Mouse (Mus musculus): ENCODE results near the gene Ndrg2. TPM values are rescaled to one million over a fixed set of nuclear protein-coding genes. Genes with fewer than 3 reads are reported as not detected.

Gene Ndrg2
- polyA plus RNA-seq, 1 experiment = 712 TPM

DNA sequence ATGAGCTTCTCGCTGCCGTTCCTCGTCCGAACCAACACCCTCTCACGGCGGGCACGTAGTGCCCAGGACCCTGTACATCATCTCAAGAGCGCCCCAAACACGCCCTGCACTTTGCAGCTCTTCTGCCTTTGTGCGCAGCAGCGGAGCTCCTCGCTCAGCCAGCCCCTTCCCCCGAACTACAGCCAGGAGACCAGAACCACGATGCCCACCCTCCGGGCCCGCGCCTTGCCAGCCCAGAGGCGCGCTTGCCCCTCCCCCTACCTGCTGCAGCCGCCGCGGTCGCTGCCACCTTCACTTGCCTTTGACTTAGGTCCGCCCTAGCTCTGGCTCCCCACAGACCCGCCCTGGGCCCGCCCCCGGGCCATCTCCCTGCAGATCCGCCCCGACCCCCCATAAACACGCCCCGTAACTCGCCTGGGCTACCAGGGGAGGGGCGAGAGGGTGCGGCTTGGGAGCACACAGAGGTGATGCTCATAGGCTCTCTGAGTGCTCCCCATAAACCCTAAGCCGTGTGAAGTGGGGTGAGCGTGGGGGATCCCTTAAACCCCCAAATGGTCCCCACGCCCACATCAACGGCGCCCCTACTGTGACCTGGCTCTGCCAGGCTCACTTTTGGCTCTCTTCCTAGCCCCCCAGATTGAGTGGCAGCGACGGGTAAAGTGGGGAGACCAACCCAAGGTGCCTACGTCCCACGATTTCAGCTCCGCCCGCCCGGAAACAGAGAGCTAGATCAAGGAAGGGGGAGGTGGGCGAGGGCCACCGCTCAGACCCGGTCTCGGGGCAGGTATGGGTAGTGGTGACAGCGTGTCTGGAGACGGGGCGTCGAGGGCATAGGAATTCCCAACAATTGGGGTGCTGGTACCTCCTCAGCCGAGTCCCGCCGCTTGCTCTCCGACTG, 647 bp downstream of the Ndrg2 start:
- DNase-seq (ENCODE audit: extremely low spot score in 1 of 2, low spot score in 1 of 2) = peak; percentile 38 to 65

DNA sequence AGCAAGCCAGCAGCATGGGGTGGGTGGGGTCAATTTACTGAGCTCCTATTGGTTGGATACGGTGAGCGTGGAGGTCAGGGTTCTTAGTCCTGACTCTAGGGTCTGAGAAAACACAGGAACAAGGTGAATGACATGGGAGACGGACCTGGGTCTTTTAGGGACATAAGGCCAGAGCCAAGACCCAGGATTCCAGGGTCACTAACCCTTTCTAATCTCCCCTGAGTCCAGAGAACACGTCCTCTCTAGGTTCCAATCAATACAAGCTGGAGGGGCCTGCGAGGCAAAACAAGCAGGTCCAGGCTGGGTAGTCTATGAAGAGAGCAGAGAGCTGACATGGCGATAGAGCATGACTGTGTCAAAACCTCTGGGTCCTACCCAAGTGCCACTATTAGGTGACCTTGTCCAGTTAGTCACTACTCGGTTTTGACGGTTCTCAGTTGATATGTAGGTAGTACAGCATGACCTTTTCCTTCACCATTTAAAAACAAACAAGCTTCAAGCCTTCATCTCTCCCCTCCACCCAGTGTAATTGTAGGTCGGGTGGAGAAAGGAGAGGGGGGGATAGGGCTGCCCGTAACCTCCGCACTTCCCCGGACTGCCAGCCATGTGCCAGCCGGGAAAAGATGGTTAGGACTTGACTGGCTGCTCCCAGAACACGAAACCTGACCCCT, 1.4 kb downstream of the Ndrg2 start:
- DNase-seq (ENCODE audit: extremely low spot score in 1 of 2, low spot score in 1 of 2) = no peak

DNA sequence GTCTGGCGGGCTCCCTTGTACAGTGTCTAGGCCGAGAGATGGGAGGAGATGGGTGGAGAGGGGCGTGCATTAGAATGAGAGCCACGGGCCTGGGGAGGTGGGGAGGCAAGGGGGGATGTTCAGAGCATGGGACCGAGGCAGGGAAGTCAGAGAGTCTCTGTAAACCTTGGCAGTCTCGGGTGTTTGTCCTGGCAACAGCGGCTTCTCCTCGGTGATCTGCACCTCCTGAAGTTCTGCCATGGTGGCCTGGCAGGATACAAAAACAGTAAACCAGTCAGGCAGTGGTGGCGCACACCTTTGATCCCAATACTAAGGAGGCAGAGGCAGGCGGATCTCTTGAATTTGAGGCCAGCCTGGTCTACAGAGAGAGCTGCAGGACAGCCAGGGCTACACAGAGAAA, 2.7 kb downstream of the Ndrg2 start:
- DNase-seq (ENCODE audit: extremely low spot score in 1 of 2, low spot score in 1 of 2) = no peak

DNA sequence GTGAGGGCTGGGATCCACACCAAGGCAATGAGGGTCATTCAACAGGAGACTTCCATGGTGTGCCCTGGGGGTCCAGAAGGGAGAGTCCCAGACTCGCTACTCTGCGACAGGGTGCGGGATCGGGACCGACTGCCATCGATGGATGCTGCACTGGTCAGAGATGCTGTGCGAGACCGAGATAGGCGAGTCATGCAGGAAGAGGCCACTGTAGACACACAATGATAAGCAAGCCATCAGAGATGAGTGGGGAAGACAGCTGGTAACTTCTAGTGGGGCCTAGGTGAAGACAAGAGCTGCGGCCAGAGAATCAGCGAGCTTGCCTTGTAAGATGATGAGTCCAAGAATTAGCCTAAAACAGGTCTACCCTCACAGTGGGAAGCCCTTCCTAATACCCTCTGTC, 7.9 kb downstream of the Ndrg2 start:
- DNase-seq (ENCODE audit: extremely low spot score in 1 of 2, low spot score in 1 of 2) = no peak

GRCm38 (mm10) chr14:51904706-51905105, 9.3 kb downstream of the Ndrg2 start:
- DNase-seq (ENCODE audit: extremely low spot score in 1 of 2, low spot score in 1 of 2) = no peak

- no peak for DNase-seq (ENCODE audit: extremely low spot score in 1 of 2, low spot score in 1 of 2)
These were observed 10.2 kb downstream of the Ndrg2 start for GRCm38 (mm10) chr14:51903782-51904181.

GRCm38 (mm10) chr14:51902806-51903710, 10.9 kb downstream of the Ndrg2 start:
- DNase-seq (ENCODE audit: extremely low spot score in 1 of 2, low spot score in 1 of 2) = peak in 1 of 2 experiments; percentile 84

GRCm38 (mm10) chr14:51899351-51899750, 14.6 kb downstream of the Ndrg2 start:
- DNase-seq (ENCODE audit: extremely low spot score in 1 of 2, low spot score in 1 of 2) = no peak

DNA sequence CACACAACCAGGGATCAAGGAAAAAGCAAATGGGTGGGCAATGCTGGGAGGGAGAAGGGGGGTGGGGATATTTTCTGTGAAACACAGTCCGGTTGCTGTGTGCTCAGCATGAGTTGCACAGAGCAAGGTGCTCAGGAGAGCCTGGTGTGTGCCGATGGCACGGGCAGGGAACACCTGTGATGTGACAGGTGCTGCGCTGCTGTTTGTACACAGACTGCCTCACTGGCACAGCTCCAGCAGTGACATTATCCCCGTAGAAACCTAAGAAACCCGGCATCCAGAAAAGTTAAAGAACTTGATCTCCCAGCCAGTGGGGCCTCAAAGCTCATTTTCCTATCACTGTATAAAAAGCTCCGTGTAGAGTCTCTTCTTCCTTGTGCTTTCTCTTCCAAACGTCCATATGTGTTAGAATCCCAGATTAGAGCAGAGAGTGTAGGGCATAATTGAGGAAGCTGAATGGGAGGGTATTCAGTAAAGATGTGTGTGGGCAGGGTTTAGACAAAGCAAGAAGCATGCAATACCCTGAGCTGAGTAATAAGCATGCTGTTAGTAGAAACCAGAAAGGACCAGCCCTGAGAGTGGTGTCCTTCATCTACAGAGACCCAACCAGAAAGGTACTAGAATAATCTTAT, 17.3 kb downstream of the Ndrg2 start:
- no peak for DNase-seq (ENCODE audit: extremely low spot score in 1 of 2, low spot score in 1 of 2)

DNA sequence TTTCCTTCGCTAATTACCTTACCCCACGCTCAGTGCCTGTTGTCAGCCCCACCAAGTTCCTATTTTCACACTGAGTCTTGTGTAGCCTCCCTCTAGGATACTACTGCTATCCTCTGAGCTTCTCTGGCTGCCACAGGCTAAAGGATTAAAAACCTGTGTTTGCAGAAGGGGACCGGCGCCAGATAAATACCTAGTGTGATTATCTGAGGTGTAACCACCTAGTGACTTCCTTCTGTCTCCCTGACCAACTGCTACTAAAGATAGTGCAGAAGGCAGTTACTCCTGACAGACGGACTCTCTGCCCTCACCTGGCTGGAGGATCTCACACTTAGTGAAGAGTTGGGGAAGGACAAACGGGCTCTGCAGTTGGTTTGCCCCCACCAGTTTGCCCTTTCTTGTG, 17.9 kb downstream of the Ndrg2 start:
- no peak for DNase-seq (ENCODE audit: extremely low spot score in 1 of 2, low spot score in 1 of 2)

DNA sequence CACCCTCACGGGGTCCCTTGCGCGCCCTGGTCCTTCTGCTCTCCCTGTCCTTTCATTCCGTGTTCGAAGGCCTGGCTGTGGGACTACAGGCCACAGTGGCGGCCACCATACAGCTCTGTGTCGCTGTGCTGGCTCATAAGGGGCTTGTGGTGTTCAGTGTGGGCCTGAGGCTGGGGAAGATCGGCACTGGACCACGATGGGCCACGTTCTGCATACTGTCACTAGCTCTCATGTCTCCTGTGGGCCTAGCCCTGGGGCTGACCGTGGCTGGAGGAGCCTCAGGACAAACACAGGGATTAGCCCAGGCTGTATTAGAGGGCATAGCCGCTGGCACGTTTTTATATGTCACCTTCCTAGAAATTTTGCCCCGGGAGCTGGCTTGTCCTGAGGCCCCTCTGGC, 18.9 kb downstream of the Ndrg2 start:
- no peak for DNase-seq (ENCODE audit: extremely low spot score in 1 of 2, low spot score in 1 of 2)

- DNase-seq (ENCODE audit: extremely low spot score in 1 of 2, low spot score in 1 of 2) = no peak
These were observed 20.1 kb downstream of the Ndrg2 start for GRCm38 (mm10) chr14:51893809-51894208.

DNA sequence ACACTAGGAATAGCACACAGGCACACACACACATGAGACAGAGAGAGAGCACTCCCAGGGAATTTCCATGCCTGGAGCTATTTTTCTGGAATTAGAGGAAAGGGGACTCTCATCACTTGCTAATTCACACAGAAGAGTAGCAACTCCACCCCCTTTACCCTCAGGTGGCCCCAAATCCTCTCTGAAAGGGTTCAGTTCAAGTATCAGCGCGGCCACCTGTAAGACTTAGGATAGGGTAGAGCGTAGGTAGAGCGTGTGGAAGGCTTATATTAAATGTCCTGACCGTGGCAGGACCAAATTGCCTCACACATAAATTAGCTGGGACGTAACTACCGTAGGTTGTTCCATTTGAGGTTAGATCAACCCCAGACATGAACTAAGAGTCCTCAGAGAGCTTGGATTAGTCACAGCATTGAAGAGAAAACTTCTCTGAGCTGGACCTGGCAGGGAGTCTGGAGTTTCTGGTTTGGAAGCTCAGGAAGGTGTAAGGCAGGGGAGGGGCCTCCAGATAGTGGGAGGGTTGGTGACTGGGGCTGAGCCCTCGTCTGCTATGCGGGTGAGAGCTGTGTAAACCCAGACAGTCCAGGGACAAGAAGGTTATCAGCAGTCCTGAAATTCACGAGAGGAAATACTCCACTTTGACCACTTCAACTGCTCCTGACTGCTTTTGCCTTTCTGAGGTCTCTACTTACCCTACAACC, 20.7 kb downstream of the Ndrg2 start:
- DNase-seq (ENCODE audit: extremely low spot score in 1 of 2, low spot score in 1 of 2) = no peak

DNA sequence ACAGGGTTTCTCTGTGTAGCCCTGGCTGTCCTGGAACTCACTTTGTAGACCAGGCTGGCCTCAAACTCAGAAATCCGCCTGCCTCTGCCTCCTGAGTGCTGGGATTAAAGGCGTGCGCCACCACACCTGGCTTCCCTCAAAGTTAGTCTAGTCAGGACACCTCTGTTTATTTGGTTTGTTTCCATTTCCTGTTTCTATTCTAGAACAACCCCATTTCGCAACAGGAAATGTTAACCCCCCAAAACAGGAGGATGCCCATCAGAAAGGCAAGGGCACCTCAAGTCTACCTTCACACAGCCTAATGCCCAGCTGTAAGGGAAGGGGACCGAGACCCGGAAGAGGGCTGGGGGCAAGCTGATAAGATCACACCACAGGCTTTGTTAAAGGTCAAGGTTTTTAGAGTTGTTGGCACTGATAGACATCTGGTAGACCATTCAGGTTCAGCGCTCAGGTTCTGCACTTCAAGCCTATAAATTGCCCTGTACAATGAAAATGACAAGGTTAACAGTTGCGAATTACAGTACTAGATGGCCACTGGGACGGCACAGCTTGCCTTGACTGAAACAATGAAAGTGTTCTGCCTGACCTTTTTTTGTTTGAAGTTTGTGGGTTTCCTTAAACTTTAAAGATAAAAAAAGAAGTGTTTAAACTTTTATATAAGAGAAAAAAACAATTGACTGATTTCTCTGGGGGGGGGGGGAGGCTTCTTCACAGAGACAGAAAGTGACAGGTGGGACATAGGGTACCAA, 21.6 kb downstream of the Ndrg2 start, which contains the start of gene Slc39a2:
Slc39a2 (plus strand) TSS at position 699 of the 749 bp plus-strand sequence.
- no peak for DNase-seq (ENCODE audit: extremely low spot score in 1 of 2, low spot score in 1 of 2)

DNA sequence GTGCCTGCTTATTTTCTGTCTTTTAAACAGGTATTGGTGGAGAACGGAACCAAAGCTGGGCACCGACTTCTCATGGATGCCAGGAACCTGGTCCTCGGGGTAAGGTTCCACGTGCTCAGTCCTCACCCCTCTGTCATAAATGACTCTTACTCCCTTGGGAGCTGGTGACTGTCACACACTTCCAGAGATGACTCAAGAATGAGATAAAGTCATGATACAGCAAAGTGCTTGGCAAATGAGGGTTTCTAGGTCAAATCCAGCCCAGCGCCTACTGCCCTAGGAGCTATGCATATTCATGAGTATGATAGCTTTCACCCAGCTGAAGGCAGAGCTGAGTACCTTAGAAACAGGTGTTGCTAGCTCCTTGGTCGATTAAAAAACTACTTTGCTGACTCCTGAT, 24.1 kb downstream of the Ndrg2 start:
- no peak for DNase-seq (ENCODE audit: extremely low spot score in 1 of 2, low spot score in 1 of 2)

DNA sequence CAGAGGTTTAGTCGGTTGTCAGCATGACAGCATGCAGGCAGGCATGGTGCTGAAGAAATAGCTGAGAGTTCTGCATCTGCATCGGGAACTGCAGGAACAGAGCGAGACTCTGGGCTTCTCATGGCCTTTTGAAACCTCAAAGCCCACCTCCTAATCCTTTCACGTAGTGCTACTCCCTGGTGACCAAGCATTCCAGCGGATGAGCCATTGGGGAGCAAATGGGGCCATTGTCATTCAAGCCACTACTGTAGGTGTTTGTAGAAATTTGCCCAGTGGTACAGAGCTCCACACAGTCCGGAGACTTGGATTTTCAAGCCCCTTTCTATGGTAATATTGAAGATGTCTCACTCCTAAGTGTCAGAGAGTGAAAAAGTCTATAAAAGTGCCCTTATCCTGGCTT, 27.9 kb downstream of the Ndrg2 start:
- no peak for DNase-seq (ENCODE audit: extremely low spot score in 1 of 2, low spot score in 1 of 2)

- peak; percentile 95 for DNase-seq (ENCODE audit: extremely low spot score in 1 of 2, low spot score in 1 of 2)
These were observed 29.2 kb downstream of the Ndrg2 start, which contains the start of gene Mettl17 for GRCm38 (mm10) chr14:51884598-51885331. Gene Mettl17 (plus strand): TSS chr14:51884842.

DNA sequence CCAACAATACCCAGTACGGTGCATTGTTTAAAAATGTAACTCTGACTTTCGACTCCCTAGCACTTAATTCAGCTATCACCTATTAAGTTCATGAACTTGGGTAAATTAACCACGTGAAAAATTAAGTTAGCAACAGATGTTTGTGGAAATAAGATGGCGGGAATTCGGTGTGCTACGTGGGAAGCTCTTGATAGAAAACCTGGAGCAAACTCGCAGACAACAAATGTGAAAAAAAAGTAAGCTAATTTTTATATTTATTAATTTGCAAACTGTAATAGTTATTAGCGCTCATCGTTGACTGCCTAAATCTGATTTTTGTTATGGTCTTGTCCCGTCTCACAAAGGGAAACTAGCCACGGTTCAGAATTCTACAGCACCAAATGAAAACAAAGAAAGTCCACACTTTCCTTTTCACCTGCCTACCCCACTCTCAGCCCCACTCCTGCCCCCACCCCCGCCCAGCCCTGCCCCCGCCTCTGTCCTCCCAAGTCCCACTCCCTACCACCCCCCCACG, 29.9 kb downstream of the Ndrg2 start:
- no peak for DNase-seq (ENCODE audit: extremely low spot score in 1 of 2, low spot score in 1 of 2)
